Mouse (Mus musculus) lung, adult 2 months (tissue): ENCODE data around the gene Grip1.

Experiments used
- CTCF ChIP-seq: fragments of 200-500 bp; IDR thresholded peaks from 2 replicates; pipeline ENCODE4 v1.5.1; 2011; ENCODE audit warnings: mild to moderate bottlenecking, low read length, control low read depth; ENCODE audit not compliant: insufficient read depth
- POLR2A ChIP-seq: fragments of 200-500 bp; IDR thresholded peaks from 2 replicates; pipeline ENCODE4 v1.6.1; 2011; ENCODE audit warnings: low read depth, mild to moderate bottlenecking, control low read depth, low read length, borderline replicate concordance; ENCODE audit errors: extremely low read depth

GRCm38 (mm10) chr10:119550630-119551029 lies 97.0 kb downstream of the Grip1 start:
- TF ChIP-seq CTCF = no peak
- no peak for TF ChIP-seq POLR2A
